Mouse (Mus musculus) adrenal gland, postnatal 36 days (tissue): ENCODE data around the gene Gm26741. TPM values are rescaled to one million over a fixed set of nuclear protein-coding genes. Genes with fewer than 3 reads are reported as not detected.
A peak's percentile ranks its signal among the peaks of the same experiment; 100 is the strongest.
"Not testable (repeated sequence)": the region's sequence is repeated elsewhere in the genome, so short reads cannot be mapped to it uniquely, and the experiment has no call there.

Source experiments
- DNase-seq, 2 experiments: peaks; one replicate each; pipeline ENCODE4 v3.0.0; 2021; ENCODE audit warnings: mixed read lengths in 1 of 2
- long read RNA-seq, 2 experiments: library from polyadenylated mRNA; stranded (forward); transcript quantifications; one replicate each; pipeline ENCODE4 v2.0.0; 2021; ENCODE audit warnings: borderline sequencing depth in 2 of 2
- total RNA-seq, 2 experiments: library from RNA; stranded (reverse); gene quantifications; 2 replicates each; pipeline ENCODE4 v1.2.3; 2021

Gene Gm26741
- total RNA-seq, result not detected
- long read RNA-seq, experiment 1, result 0 reads
- long read RNA-seq, experiment 2, result 0 reads

- no peak for DNase-seq
Observed at GRCm38 (mm10) chr10:52358467-52358866, at the start of gene Gm26741. Gene Gm26741 (plus strand): TSS chr10:52358767.

GRCm38 (mm10) chr10:52309196-52309595 is 49.4 kb upstream of the Gm26741 start:
- DNase-seq, result peak; percentile 29 to 57

GRCm38 (mm10) chr10:52319506-52320286 is 38.9 kb upstream of the Gm26741 start:
- DNase-seq, result no peak

- no peak for DNase-seq
Observed at GRCm38 (mm10) chr10:52321918-52322317, 36.6 kb upstream of the Gm26741 start.

GRCm38 (mm10) chr10:52331007-52331406 is 27.6 kb upstream of the Gm26741 start:
- DNase-seq, result peak; percentile 18 to 54

GRCm38 (mm10) chr10:52343324-52343723 is 15.2 kb upstream of the Gm26741 start:
- not testable (repeated sequence) for DNase-seq

- no peak for DNase-seq
Observed at GRCm38 (mm10) chr10:52353184-52353583, 5.4 kb upstream of the Gm26741 start.

DNA sequence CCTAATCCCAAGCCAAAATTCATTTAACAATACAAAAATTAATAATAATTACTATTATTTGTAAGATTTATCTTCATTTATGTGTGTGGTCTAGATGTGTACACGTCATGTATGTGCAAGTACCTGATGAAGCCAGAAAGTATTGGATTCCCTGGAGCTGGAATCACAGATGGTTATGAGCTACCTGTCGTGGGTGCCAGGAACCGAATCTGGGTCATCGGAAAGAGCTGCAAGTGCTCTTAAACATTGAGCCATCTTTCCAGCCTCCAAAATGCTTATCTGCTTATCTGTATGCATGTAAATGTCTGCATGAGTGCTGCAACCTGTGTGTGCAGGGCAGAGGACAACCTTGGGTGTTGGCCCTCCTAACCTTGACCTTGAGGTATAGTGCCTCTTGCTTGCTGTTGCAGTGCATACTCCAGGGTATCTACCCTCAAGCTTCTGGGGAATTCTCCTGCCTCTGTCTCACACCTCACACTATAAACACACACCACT is 1.7 kb downstream of the Gm26741 start:
- DNase-seq, result no peak

- peak; percentile 19 to 36 for DNase-seq
Observed at GRCm38 (mm10) chr10:52360862-52361609, 2.5 kb downstream of the Gm26741 start.

- no peak for DNase-seq
Observed at GRCm38 (mm10) chr10:52368376-52368775, 9.8 kb downstream of the Gm26741 start.

- no peak for DNase-seq
Observed at GRCm38 (mm10) chr10:52373834-52374233, 15.3 kb downstream of the Gm26741 start.

- no peak for DNase-seq
Observed at GRCm38 (mm10) chr10:52374651-52375050, 16.1 kb downstream of the Gm26741 start.

DNA sequence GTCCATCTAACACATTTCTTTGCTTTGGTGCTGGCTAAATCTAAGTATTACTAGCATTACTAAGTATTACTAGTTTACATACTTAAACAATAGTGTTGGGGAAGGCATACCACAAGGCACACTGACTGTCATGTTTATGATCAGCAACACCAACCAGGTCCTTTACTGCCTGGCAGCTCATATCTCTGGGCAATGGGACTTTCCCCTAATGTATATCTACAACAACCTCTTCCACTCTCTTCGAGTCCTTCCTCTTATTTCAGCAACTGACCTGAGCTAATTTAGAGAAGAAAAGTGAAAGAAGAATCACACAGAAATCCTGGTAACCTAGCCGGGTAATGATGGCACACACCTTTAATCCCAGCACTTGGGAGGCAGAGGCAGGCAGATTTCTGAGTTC is 17.9 kb downstream of the Gm26741 start:
- no peak for DNase-seq

DNA sequence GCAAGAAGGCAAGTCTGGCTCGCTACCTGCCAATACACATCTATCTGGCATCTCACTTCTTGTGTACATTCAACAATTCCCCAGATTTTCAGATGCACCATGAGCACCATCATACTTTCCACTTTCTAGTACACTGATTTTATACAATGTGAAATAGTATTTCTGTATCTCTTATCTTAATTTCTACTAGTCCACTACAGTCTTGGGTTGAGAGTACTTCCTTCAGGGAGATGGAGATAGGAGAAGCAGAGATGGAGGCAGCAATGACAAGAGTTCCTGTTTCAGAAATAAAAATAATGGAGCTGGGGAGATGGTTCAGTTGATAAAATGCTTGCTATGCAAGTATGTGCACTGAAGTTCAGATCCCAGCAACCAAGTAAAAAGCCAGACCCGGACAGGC is 19.2 kb downstream of the Gm26741 start:
- no peak for DNase-seq

GRCm38 (mm10) chr10:52381321-52381801 is 22.8 kb downstream of the Gm26741 start:
- DNase-seq, result no peak

- peak; percentile 97 to 99 for DNase-seq
Observed at GRCm38 (mm10) chr10:52381845-52382591, 23.5 kb downstream of the Gm26741 start, which contains the start of gene Gopc. Gene Gopc (minus strand): TSS chr10:52382124.

GRCm38 (mm10) chr10:52383022-52383421 is 24.5 kb downstream of the Gm26741 start:
- no peak for DNase-seq

DNA sequence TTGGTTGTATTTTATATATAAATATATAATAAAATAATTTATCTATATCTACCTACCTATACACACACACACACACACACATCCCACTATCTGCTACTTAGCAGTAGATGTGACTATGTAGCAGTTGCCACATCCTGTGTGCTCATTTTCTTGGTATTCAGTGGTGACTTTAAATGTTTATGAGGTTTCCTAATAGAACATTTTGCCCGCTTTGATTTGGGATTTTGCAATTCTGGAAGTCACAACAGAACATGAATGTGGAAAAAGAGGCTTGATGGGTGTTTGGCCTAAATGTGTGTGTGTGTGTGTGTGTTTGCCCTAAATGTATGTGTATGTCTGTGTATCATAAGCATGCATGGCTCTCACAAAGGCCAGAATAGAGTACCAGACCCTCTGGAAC is 25.0 kb downstream of the Gm26741 start:
- no peak for DNase-seq

- peak; percentile 56 to 68 for DNase-seq
Observed at GRCm38 (mm10) chr10:52384823-52385610, 26.4 kb downstream of the Gm26741 start.

GRCm38 (mm10) chr10:52387192-52387591 is 28.6 kb downstream of the Gm26741 start:
- DNase-seq, result no peak

GRCm38 (mm10) chr10:52388922-52389430 is 30.4 kb downstream of the Gm26741 start, which contains the start of gene Nepn:
Gene Nepn (plus strand): TSS chr10:52388972.
- no peak for DNase-seq
